Mouse (Mus musculus) cerebellum, adult 2 months (tissue): ENCODE data around the gene Gas6. TPM values are rescaled to one million over a fixed set of nuclear protein-coding genes. Genes with fewer than 3 reads are reported as not detected.

Experiments used
- DNase-seq, 2 experiments: peaks; one replicate each; pipeline ENCODE4 v3.0.0; 2021
- H3K27ac ChIP-seq: fragments of 200-500 bp; 2 replicates; pipeline ENCODE4 v1.5.1; 2012; ENCODE audit warnings: low read length, control low read depth, inconsistent platforms; ENCODE audit not compliant: insufficient read depth
- H3K27me3 ChIP-seq: fragments of 200-500 bp; 2 replicates; pipeline ENCODE4 v1.6.1; 2012; ENCODE audit warnings: inconsistent platforms, mild to moderate bottlenecking, low read length, moderate library complexity; ENCODE audit not compliant: control insufficient read depth, insufficient read depth
- H3K4me1 ChIP-seq: fragments of 200-500 bp; 2 replicates; pipeline ENCODE4 v1.6.1; 2011; ENCODE audit warnings: low read length; ENCODE audit not compliant: control insufficient read depth, insufficient read depth
- H3K4me3 ChIP-seq: fragments of 200-500 bp; replicated peaks from 2 replicates; pipeline ENCODE3; 2011; ENCODE audit warnings: mild to moderate bottlenecking, low read depth, low read length, control low read depth; ENCODE audit not compliant: insufficient read depth
- CTCF ChIP-seq: fragments of 200-500 bp; IDR thresholded peaks from 2 replicates; pipeline ENCODE4 v1.5.1; 2011; ENCODE audit warnings: low read depth, mild to moderate bottlenecking, control low read depth, low read length, moderate library complexity, borderline replicate concordance; ENCODE audit not compliant: insufficient read depth
- POLR2A ChIP-seq: fragments of 200-500 bp; IDR thresholded peaks from 2 replicates; pipeline ENCODE4 v1.6.1; 2011; ENCODE audit warnings: low read length, control low read depth, borderline replicate concordance; ENCODE audit not compliant: insufficient read depth
- WGBS: fragments of 180-500 bp; shearing (Covaris S2); methylation state at CpG from one replicate; pipeline ENCODE4 v1.1.7; 2018; 5-methylcytosine and 5-hydroxymethylcytosine counted together
- polyA plus RNA-seq: library from polyadenylated mRNA; depleted of rRNA; stranded (reverse); fragments of >200 nt; gene quantifications from 2 replicates; pipeline ENCODE4 v1.2.3, GENCODE M21; 2012

Gas6 gene
- polyA plus RNA-seq, 1 experiment = 145 TPM

DNA sequence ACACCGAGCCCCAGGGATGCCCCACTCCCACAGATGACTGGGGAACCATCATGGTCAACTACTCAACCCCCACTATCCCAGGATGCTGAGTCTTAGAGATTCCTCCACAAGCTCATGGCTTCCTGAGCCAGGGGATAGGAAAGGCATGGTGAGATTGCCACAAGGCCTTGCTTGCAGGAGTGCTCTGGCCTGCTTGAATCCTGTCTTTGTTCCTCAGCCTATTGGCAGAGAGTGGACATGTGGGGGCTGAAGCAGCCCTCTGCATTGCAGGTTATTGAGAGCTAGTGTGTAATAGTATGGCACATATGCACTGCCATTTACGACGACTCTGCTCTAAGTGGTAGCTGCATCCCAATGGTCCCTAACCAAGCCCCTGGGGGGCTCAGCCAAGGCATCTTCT lies 36.1 kb upstream of the Gas6 start:
- H3K27ac ChIP-seq = peak overlapping the region; percentile 34
- 31% methylated on average over 3 of the region's 3 CpGs for WGBS
- no peaks in the 10 kb centered on the region for H3K27me3 ChIP-seq
- DNase-seq = no peak
- H3K4me1 ChIP-seq = peaks cover 37% of the 10 kb centered on the region
- TF ChIP-seq POLR2A (no peak), CTCF (no peak)
- no peak overlapping the region for H3K4me3 ChIP-seq

- H3K4me3 ChIP-seq = no peak overlapping the region
- H3K27me3 ChIP-seq = no peaks in the 10 kb centered on the region
- DNase-seq = peak; percentile 92 to 93
- H3K4me1 ChIP-seq = peaks cover 37% of the 10 kb centered on the region
- peak overlapping the region; percentile 34; the same call in 1 of the 2 replicates for H3K27ac ChIP-seq
- 7% methylated on average over 7 of the region's 7 CpGs for WGBS
- TF ChIP-seq POLR2A = no peak
- TF ChIP-seq CTCF = no peak
These were observed 35.6 kb upstream of the Gas6 start for GRCm38 (mm10) chr8:13529891-13530316.

DNA sequence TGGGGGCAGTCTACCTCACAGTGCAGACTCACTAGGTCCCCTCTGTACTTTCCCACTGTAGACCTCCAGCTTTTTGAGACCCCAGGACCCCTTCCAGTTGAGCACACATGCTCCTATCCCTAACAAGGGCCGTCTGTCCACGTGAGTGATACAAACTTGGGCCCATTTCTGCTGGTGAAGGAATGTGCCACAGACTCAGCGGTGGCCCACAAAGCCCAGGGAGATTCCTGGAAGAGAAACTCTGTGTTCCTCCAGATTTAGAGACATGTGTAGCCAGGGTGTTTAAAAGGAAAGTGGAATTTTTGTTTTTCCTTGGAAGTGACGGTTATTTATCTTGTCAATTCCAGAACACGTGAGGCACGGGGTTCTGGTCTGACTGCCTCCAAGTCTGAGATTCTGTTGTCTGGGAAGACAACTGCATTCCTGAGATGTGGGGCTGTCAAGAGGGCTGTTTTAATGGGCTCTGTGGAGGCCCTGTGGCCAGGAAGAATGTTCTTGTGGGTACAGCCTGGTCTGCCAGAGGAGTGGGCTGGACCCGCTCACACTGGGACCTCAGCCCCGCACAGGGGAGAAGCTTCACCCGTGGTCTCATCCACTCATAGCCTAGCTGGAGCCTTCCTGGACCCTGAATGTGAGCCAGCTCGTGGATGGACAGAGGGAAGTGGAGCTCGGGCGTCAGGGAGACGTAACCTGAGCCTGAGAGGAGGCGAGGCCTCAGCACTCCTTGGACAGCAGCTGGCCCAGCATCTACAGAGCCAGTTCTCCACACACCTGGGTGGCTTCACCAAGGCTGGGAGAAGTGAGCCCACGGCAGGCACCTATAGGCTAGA lies 34.9 kb upstream of the Gas6 start:
- H3K4me1 ChIP-seq = peaks cover 37% of the 10 kb centered on the region
- no peak overlapping the region for H3K4me3 ChIP-seq
- DNase-seq = no peak
- no peak overlapping the region for H3K27ac ChIP-seq
- no peaks in the 10 kb centered on the region for H3K27me3 ChIP-seq
- 76% methylated on average over 15 of the region's 15 CpGs for WGBS
- no peak for TF ChIP-seq CTCF

DNA sequence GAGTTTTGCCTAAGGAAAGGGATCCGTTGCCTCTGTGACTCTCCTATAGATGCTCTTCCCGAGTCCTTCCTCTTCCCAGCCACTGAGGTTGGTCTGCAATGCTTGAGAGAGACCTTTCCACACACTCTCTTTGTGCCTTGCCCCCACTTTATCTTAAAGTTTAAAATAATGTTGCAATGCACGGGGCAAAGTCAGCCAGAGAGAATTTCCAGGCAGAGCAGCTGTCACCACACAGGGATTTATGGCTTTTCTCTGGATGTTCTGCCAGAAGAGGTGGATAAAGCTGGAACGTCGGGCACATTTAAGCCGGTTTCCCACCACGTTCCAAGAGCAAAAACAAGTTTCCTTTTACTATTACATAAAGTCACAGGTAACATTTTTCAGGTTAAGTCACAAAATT lies 27.1 kb upstream of the Gas6 start:
- WGBS = 78% methylated on average over 7 of the region's 7 CpGs
- Histone ChIP-seq H3K27ac (no peak overlapping the region), H3K27me3 (no peaks in the 10 kb centered on the region), H3K4me1 (peaks cover under 1% of the 10 kb centered on the region; the same call in 1 of the 2 replicates), H3K4me3 (no peak overlapping the region)
- no peak for DNase-seq
- TF ChIP-seq CTCF (no peak), POLR2A (no peak)

- H3K4me1 ChIP-seq = peaks cover 10% of the 10 kb centered on the region
- no peak overlapping the region for H3K27ac ChIP-seq
- no peak for DNase-seq
- WGBS = 77% methylated on average over 6 of the region's 6 CpGs
- no peak overlapping the region for H3K4me3 ChIP-seq
- no peak for TF ChIP-seq CTCF
- TF ChIP-seq POLR2A = no peak
- H3K27me3 ChIP-seq = no peaks in the 10 kb centered on the region
These were observed 26.1 kb upstream of the Gas6 start for GRCm38 (mm10) chr8:13520349-13520748.

GRCm38 (mm10) chr8:13519503-13519902 lies 25.2 kb upstream of the Gas6 start:
- WGBS = 89% methylated on average over 9 of the region's 9 CpGs
- DNase-seq = no peak
- no peak overlapping the region for H3K27ac ChIP-seq
- H3K4me1 ChIP-seq = peaks cover 12% of the 10 kb centered on the region
- H3K4me3 ChIP-seq = no peak overlapping the region
- no peaks in the 10 kb centered on the region for H3K27me3 ChIP-seq
- TF ChIP-seq CTCF (no peak), POLR2A (no peak)

- H3K27ac ChIP-seq = no peak overlapping the region
- H3K27me3 ChIP-seq = no peaks in the 10 kb centered on the region
- 98% methylated on average over 6 of the region's 6 CpGs for WGBS
- no peak overlapping the region for H3K4me3 ChIP-seq
- TF ChIP-seq POLR2A = no peak
- no peak for TF ChIP-seq CTCF
- peaks cover 23% of the 10 kb centered on the region for H3K4me1 ChIP-seq
- no peak for DNase-seq
These were observed 23.0 kb upstream of the Gas6 start for GRCm38 (mm10) chr8:13517284-13517781.

DNA sequence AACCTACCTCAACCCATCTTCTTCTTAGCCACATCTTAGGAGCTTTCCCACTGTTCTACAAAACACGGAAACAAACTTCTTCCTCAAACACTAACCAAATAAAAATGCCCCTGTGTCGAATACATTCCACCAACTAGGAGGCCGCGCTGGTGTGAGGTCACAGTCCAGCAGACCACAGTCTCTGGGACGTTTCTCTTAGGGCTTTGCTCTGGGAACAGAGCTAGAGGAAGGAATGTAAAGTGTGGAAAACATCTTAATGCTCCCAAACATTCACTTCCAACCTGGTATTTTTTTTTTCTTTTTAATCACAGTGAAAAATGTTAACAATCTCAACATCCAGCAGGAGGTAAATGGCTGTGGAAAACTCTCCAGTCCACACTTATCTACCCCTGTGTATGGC lies 22.4 kb upstream of the Gas6 start:
- 92% methylated on average over 5 of the region's 5 CpGs for WGBS
- no peak overlapping the region for H3K4me3 ChIP-seq

More for the DNA sequence above, 22.4 kb upstream of the Gas6 start:
- Histone ChIP-seq H3K27ac (no peak overlapping the region), H3K4me1 (peaks cover 27% of the 10 kb centered on the region), H3K27me3 (no peaks in the 10 kb centered on the region)
- DNase-seq = no peak
- no peak for TF ChIP-seq CTCF
- TF ChIP-seq POLR2A = no peak
